Mouse (Mus musculus): ENCODE measurements at regions not wholly inside any gene's neighbourhood (a gene's known extent, or its start where the extent isn't known, plus 50 kb on each side); places are given as distances from the start of the nearest gene placed in this dataset.
A peak's percentile ranks its signal among the peaks of the same experiment; 100 is the strongest.

DNA sequence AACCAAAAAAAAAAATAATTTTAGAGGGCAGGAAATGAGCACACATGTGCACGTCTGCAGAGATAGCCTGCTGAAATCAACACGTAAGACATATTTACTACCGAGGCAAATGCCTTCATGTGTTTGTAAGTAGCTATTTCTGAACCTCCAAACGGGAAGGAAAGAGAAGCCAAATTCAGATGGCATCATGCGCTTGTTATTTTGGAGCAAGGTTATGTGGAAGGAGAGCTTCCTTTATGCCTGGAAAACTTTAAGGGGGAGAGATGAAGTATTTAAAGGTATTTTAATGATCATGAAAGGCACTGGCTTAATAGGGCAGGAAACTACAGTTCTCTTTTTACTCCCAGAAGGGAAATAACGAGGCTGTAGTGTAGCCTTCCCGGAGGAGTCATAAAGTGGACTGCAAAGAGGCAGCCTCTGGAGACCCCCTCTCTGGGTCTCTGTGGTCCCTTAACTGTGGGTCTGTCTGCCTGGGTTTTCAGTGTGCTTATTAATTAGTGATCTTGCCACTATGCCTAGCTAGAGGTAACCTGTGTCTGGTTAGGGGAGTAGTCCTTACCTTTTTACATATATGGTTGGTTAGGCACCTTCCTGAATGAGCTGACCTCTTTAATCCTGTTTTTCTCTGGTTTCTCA lies 672.4 kb downstream of the Bcl11a start:
- Histone ChIP-seq H3K9me3 (ENCODE audit: control insufficient read depth, low read length) (no peaks in the 10 kb centered on the region), H3K27me3 (ENCODE audit: control insufficient read depth, insufficient read depth, low read length) (no peaks in the 10 kb centered on the region), H3K4me3 (ENCODE audit: low read depth, low read length) (no peak overlapping the region), H3K4me2 (no peak overlapping the region), H3K36me3 (ENCODE audit: control insufficient read depth, insufficient read depth, low read length) (no peaks in the 10 kb centered on the region), H3K4me1 (ENCODE audit: control insufficient read depth, insufficient read depth, low read length) (no peaks in the 10 kb centered on the region), H3K9ac (ENCODE audit: low read length) (no peak overlapping the region), H3K27ac (ENCODE audit: low read depth, low read length) (no peak overlapping the region)
- ATAC-seq (ENCODE audit: low FRiP score) (no peak), DNase-seq (ENCODE audit: low spot score, missing footprints) (no peak)
- 87% methylated on average over 7 of the region's 7 CpGs for WGBS

GRCm38 (mm10) chr11:24758130-24758529 lies 680.3 kb downstream of the Bcl11a start:
- Histone ChIP-seq H3K27me3 (ENCODE audit: control insufficient read depth, insufficient read depth, low read length) (no peaks in the 10 kb centered on the region), H3K36me3 (ENCODE audit: control insufficient read depth, insufficient read depth, low read length) (no peaks in the 10 kb centered on the region), H3K9me3 (ENCODE audit: control insufficient read depth, low read length) (no peaks in the 10 kb centered on the region), H3K4me3 (ENCODE audit: low read depth, low read length) (no peak overlapping the region), H3K4me1 (ENCODE audit: control insufficient read depth, insufficient read depth, low read length) (no peaks in the 10 kb centered on the region), H3K27ac (ENCODE audit: low read depth, low read length) (no peak overlapping the region), H3K4me2 (no peak overlapping the region), H3K9ac (ENCODE audit: low read length) (no peak overlapping the region)
- ATAC-seq (ENCODE audit: low FRiP score) (no peak), DNase-seq (ENCODE audit: low spot score, missing footprints) (no peak)

- 86% methylated on average over 7 of the region's 7 CpGs for WGBS
- H3K4me2 ChIP-seq = no peak overlapping the region
- DNase-seq (ENCODE audit: low spot score, missing footprints) (no peak), ATAC-seq (ENCODE audit: low FRiP score) (no peak)
- no peaks in the 10 kb centered on the region for H3K36me3 ChIP-seq (ENCODE audit: control insufficient read depth, insufficient read depth, low read length)
- no peaks in the 10 kb centered on the region for H3K4me1 ChIP-seq (ENCODE audit: control insufficient read depth, insufficient read depth, low read length)
- H3K4me3 ChIP-seq (ENCODE audit: low read depth, low read length) = no peak overlapping the region
- H3K27ac ChIP-seq (ENCODE audit: low read depth, low read length) = no peak overlapping the region
- no peak overlapping the region for H3K9ac ChIP-seq (ENCODE audit: low read length)
- no peaks in the 10 kb centered on the region for H3K27me3 ChIP-seq (ENCODE audit: control insufficient read depth, insufficient read depth, low read length)
- peaks cover 3% of the 10 kb centered on the region; the same call in 1 of the 2 replicates for H3K9me3 ChIP-seq (ENCODE audit: control insufficient read depth, low read length)
These were observed 705.6 kb downstream of the Bcl11a start for GRCm38 (mm10) chr11:24783470-24783869.

DNA sequence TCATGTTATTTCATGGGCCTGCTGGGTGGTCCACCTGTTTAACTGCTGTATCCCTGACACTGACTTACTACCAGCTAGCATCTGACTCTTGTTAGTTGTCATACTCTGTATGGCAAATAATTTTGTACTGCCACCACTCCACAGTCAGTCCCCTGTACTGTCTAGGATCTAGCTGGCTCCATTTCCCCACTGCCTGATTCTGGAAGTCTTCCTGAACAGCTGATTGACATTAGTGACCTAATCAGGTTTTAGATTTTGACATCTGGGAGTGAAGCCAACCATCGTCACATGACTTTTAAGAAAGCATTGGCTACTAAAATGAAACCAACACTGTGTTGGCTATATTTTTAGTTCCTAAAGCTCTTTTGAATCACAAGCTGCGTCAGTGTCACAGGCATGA lies 711.3 kb downstream of the Bcl11a start:
- no peaks in the 10 kb centered on the region for H3K4me1 ChIP-seq (ENCODE audit: control insufficient read depth, insufficient read depth, low read length)
- no peaks in the 10 kb centered on the region for H3K27me3 ChIP-seq (ENCODE audit: control insufficient read depth, insufficient read depth, low read length)
- H3K9ac ChIP-seq (ENCODE audit: low read length) = no peak overlapping the region
- H3K4me2 ChIP-seq = no peak overlapping the region
- no peak overlapping the region for H3K4me3 ChIP-seq (ENCODE audit: low read depth, low read length)
- no peak for ATAC-seq (ENCODE audit: low FRiP score)
- H3K36me3 ChIP-seq (ENCODE audit: control insufficient read depth, insufficient read depth, low read length) = no peaks in the 10 kb centered on the region
- WGBS = 77% methylated on average over 2 of the region's 2 CpGs
- peaks cover 3% of the 10 kb centered on the region; the same call in 1 of the 2 replicates for H3K9me3 ChIP-seq (ENCODE audit: control insufficient read depth, low read length)
- no peak overlapping the region for H3K27ac ChIP-seq (ENCODE audit: low read depth, low read length)
- no peak for DNase-seq (ENCODE audit: low spot score, missing footprints)

- no peak for ATAC-seq (ENCODE audit: low FRiP score)
- 77% methylated on average over 4 of the region's 4 CpGs for WGBS
- Histone ChIP-seq H3K9me3 (ENCODE audit: control insufficient read depth, low read length) (no peaks in the 10 kb centered on the region), H3K4me2 (no peak overlapping the region), H3K27me3 (ENCODE audit: control insufficient read depth, insufficient read depth, low read length) (no peaks in the 10 kb centered on the region), H3K4me1 (ENCODE audit: control insufficient read depth, insufficient read depth, low read length) (no peaks in the 10 kb centered on the region), H3K4me3 (ENCODE audit: low read depth, low read length) (no peak overlapping the region), H3K9ac (ENCODE audit: low read length) (no peak overlapping the region), H3K36me3 (ENCODE audit: control insufficient read depth, insufficient read depth, low read length) (no peaks in the 10 kb centered on the region), H3K27ac (ENCODE audit: low read depth, low read length) (no peak overlapping the region)
- no peak for DNase-seq (ENCODE audit: low spot score, missing footprints)
These were observed 717.8 kb downstream of the Bcl11a start for GRCm38 (mm10) chr11:24795510-24796211.

DNA sequence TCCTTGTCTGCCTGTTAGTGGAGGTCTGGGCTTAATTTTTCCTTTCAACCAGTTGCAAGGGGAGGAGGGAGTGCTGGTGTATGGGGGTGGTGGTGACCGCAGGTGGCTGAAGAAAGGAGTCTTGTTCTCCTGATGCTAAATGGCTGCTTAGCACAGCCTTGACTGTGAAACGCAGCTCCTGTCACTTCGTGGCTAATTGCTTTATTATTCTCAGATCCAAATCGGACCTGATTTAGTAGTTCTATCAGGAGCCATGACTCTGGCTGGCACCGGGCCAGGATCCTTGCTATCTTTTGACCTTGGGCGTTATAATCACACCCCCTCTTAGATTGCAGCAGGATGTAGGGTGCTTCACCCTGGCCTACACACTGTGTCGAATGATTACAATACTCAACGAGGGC lies 726.8 kb downstream of the Bcl11a start:
- Histone ChIP-seq H3K27ac (ENCODE audit: low read depth, low read length) (no peak overlapping the region; the same call in 1 of the 2 replicates), H3K9ac (ENCODE audit: low read length) (no peak overlapping the region), H3K4me3 (ENCODE audit: low read depth, low read length) (no peak overlapping the region), H3K9me3 (ENCODE audit: control insufficient read depth, low read length) (no peaks in the 10 kb centered on the region), H3K4me2 (no peak overlapping the region), H3K27me3 (ENCODE audit: control insufficient read depth, insufficient read depth, low read length) (no peaks in the 10 kb centered on the region), H3K36me3 (ENCODE audit: control insufficient read depth, insufficient read depth, low read length) (no peaks in the 10 kb centered on the region), H3K4me1 (ENCODE audit: control insufficient read depth, insufficient read depth, low read length) (no peaks in the 10 kb centered on the region)
- WGBS = 85% methylated on average over 8 of the region's 8 CpGs
- ATAC-seq (ENCODE audit: low FRiP score) = no peak
- DNase-seq (ENCODE audit: low spot score, missing footprints) = no peak

DNA sequence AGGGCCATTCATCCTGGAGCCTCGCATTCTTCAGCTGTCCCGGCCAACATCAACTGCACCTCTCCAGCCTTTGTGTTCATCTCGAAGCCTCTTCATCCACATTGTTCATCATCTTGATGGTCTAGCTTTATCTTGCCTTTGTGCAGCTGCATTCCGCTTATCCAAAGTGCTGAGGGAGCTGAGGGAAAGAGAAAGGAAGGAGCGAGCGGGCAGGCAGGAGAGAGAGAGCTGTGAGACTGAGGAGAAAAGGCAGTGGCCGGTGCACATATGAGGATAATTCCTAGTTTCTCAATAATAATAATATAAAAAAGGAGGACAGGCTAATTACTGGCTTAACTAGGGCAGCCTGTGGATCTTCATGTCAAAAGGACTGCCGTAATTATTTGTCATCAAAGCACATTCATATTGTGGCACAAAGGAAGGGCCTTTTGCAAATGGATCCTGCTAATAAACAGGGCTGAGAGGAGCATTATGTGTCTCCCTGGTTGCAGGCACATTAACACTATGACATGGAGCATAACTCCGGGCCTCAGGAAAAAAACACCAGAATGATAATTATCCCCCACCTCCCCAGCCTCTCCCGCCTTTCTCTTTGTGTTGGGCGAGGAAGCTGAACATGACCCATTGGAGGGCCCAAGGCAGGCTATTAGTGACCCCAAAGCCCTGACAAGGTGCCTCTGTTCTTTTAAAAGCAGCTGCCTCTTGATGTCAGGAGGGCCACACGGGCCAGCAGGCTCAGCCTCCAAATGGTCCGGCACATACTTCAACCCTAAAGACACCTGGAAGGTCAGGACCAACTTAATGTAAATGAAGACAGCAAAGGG lies 751.9 kb downstream of the Bcl11a start:
- Histone ChIP-seq H3K9me3 (ENCODE audit: control insufficient read depth, low read length) (no peaks in the 10 kb centered on the region), H3K4me2 (no peak overlapping the region), H3K9ac (ENCODE audit: low read length) (no peak overlapping the region), H3K36me3 (ENCODE audit: control insufficient read depth, insufficient read depth, low read length) (no peaks in the 10 kb centered on the region), H3K4me1 (ENCODE audit: control insufficient read depth, insufficient read depth, low read length) (no peaks in the 10 kb centered on the region; the same call in 1 of the 2 replicates), H3K27ac (ENCODE audit: low read depth, low read length) (no peak overlapping the region), H3K27me3 (ENCODE audit: control insufficient read depth, insufficient read depth, low read length) (no peaks in the 10 kb centered on the region), H3K4me3 (ENCODE audit: low read depth, low read length) (no peak overlapping the region)
- WGBS = 49% methylated on average over 13 of the region's 13 CpGs
- 0 out of 2 replicates have a peak, but pooled peaks have one; percentile 42 for ATAC-seq (ENCODE audit: low FRiP score)
- DNase-seq (ENCODE audit: low spot score, missing footprints) = peak; percentile 81

DNA sequence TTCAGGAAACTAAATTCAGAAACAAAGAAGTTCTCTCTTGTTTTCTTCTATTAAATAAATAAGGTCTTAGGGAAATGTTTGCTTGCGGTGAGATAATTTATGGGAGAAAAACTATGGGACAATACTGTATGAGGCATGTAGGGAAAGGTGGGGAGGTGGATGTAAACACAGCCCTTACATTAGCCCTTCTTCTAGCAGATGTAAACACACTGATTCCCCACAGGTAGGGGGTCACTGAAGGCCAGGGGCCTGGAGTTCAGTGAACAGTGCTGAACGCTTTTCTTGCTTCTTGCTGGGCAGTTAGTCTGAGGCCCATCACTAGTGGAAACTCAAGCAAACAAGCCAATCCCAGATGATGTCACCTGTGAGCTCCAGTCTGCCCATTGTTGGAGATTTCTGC lies 752.6 kb downstream of the Bcl11a start:
- Histone ChIP-seq H3K36me3 (ENCODE audit: control insufficient read depth, insufficient read depth, low read length) (no peaks in the 10 kb centered on the region), H3K4me2 (no peak overlapping the region)

More for the DNA sequence above, 752.6 kb downstream of the Bcl11a start:
- no peaks in the 10 kb centered on the region for H3K27me3 ChIP-seq (ENCODE audit: control insufficient read depth, insufficient read depth, low read length)
- H3K9me3 ChIP-seq (ENCODE audit: control insufficient read depth, low read length) = no peaks in the 10 kb centered on the region
- DNase-seq (ENCODE audit: low spot score, missing footprints) = peak; percentile 65
- 67% methylated on average over 2 of the region's 2 CpGs for WGBS
- H3K27ac ChIP-seq (ENCODE audit: low read depth, low read length) = no peak overlapping the region
- ATAC-seq (ENCODE audit: low FRiP score) = no peak
- H3K4me1 ChIP-seq (ENCODE audit: control insufficient read depth, insufficient read depth, low read length) = no peaks in the 10 kb centered on the region; the same call in 1 of the 2 replicates
- no peak overlapping the region for H3K4me3 ChIP-seq (ENCODE audit: low read depth, low read length)
- H3K9ac ChIP-seq (ENCODE audit: low read length) = no peak overlapping the region
